Mouse (Mus musculus): ENCODE results near the gene Mrpl14.

The Mrpl14 gene

DNA sequence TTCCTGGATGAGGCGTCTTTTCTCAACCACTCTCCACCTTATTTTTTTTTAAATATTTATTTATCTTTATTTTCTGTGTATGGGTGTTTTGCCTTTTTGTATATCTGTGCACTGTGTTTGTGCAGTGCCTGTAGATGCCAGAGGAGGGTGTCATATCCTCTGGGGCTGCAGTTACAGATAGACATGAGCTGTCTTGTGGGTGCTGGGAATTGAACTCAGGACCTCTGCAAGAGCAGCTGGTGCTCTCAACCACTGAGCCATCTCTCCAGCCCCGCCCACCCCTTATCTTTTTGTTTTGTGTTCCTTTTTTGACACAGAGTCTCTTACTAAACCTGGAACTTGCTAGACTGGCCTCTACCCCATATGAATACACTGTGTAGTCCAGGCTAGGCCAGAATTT is 41.4 kb downstream of the Mrpl14 start:
- no peak for DNase-seq

DNA sequence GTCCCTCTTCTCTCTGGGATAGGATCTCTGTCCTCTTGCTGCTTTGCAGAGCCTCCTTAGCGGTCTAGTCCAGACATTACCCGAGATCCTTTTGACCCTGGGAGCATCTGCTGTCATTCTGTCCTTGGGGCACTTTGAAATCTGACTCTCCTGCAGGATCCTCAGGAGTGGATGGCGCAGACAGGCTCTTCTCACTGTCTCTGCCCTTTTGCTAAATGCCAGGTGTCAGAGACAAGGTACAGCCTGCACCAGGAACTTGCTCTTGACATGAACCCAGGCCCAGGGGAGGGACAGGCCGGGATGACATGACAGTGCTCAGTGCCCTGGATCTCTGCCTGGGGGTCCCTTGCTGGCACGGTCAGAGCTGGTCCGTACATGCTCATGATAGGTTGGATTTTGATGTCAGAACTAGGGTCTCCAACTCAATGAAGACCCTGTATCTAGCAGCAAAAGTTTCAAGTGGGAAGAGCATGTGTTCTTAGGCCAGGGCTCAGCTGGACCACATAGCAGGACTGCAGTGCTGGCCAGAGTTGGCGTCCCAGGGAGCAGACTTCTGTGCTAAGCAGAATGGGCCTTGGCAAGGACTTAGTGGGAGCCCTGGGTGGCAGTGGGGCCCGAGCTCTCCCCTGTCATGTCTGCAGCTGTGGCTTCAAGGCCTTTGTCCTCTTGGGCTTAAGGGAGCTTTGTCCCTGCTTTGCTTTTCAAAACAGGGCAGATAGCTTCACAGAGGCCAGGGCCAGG is 42.0 kb downstream of the Mrpl14 start:
- no peak for DNase-seq

DNA sequence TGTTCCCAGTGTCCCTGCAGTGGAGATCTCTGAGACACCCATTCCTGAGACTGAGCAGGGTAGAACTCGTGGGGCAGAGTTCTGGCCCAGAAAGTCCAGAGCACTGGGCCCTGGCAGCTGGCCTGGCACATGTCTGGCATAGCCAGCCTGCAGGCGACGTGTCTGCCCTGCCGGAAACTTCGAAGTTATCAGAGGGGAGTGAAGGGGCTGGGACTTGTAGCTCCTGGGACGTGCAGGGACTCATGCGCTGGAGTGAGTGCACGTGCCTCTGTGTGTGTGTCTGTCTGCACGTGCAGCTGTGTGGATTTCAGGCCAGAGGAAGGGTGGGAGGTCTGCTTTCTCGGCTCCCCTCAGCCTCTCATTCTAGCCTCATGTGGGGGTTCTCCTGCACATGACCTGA is 43.3 kb downstream of the Mrpl14 start:
- DNase-seq, result no peak

DNA sequence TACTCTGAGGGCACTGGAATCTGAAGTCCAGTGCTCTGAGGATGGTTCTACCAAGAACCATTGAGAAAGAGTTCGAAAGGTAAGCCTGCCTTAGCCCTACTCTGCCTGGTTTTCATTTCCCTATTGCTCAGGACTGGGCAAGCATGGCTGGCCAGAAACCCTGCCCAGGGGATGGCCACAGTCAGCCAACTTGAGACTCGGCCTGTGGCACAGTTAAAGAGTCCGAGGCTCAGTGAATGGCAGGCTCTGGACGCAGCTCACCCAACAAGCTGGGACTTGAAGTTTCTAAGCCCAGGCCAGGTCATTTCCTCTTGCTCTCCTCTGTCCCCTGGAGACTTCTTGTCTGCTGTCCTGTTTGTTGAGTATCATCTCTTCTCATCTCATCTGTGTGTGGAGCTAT is 44.6 kb downstream of the Mrpl14 start:
- no peak for DNase-seq

- peak; percentile 93 for DNase-seq
These were observed 45.2 kb downstream of the Mrpl14 start for GRCm38 (mm10) chr17:45731172-45731864.

- no peak for DNase-seq
These were observed 47.1 kb downstream of the Mrpl14 start for GRCm38 (mm10) chr17:45733038-45733734.

DNA sequence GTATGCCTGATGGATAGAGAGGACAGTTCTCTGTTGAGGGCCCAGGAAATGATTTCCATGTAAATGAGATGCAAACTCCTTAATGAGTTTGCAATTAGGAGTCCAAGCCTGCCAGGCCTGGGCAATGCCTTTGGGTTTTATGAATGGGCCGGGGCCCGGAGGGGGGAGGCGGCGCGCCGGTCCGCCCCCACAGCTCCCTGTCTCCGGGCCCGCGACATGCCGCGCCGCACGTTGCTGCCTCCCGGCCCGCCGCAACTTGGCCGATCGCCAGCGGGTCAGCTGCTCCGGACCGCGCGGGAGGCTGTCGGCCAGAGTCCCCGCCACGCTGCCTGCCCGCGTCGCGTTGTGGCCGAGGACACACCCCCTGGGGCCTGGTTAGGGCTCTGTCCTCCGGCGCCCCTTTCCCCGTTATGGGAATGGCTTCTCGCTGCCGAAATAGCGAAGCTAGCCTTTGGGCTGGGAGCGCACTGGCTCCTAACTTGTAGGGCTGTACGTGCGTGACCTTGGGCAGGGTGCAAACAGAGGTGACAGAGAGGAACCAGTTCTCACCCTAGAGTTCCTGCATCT is 47.7 kb downstream of the Mrpl14 start, which contains the start of gene 1600014C23Rik:
Gene 1600014C23Rik, minus strand, starts transcription at position 110 of the 567 bp plus-strand sequence.
- no peak for DNase-seq

GRCm38 (mm10) chr17:45734333-45734732 is 48.2 kb downstream of the Mrpl14 start:
- DNase-seq, result no peak

DNA sequence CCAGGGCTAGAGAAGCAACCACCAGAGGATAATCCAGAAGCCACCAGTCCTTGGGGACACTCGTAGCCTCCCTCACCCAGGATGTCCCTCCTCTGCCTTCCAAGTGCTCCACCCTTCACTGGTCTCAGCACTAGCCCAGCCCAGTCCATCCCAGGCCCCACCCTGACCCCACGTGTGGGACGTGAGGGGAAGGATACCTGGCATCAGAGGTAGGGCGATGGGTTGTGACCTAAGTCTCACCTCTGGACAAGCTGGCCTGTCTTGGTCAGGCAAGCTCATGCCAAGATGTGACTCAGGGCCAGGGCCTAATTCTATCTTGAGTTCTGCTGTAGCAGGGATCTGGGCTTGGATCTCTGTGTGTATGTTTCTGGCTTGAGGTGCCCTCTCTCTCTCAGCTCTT is 48.8 kb downstream of the Mrpl14 start:
- DNase-seq, result no peak

- peak; percentile 91 for DNase-seq
These were observed 49.5 kb downstream of the Mrpl14 start for GRCm38 (mm10) chr17:45735382-45736310.

DNA sequence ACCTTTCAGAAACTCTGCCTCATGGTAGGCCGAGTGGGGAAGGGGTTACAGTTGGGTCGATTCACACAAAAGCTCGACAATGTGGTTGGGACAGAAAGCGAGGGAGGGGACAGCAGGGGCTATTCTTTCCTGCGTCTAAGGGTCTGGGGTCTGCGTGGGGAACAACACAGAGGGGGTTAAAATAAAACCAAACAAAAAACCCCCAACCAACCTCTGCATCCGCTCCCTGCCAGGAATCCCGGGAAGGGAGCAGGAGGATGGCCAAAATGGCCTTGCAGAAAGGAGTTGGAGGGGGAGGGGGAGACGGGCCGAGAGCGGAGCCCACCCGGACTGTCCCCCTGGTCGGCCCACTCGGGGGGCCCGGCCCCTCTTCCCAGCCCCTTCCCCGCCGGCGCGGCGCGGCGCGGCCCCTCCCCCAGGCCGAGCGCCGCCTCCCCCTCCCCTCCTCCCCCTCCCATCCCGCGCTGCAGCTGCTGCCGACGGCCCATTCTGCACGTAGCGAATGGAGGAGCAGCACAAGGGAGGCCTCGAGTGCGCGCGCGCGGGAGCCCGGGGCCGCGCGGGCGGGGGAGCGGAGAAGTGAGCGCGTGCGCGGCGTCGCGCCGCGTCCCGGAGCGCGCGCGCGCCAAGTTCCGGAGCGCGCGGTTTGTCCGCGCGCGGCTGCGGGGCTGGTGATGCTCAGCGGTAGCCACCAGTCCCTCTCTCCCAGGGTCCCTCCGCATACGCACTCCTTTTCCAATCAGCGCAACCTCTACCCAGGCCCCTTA is 50.4 kb downstream of the Mrpl14 start:
- peak; percentile 85 for DNase-seq

GRCm38 (mm10) chr17:45737078-45737601 is 51.0 kb downstream of the Mrpl14 start:
- DNase-seq, result peak; percentile 58

DNA sequence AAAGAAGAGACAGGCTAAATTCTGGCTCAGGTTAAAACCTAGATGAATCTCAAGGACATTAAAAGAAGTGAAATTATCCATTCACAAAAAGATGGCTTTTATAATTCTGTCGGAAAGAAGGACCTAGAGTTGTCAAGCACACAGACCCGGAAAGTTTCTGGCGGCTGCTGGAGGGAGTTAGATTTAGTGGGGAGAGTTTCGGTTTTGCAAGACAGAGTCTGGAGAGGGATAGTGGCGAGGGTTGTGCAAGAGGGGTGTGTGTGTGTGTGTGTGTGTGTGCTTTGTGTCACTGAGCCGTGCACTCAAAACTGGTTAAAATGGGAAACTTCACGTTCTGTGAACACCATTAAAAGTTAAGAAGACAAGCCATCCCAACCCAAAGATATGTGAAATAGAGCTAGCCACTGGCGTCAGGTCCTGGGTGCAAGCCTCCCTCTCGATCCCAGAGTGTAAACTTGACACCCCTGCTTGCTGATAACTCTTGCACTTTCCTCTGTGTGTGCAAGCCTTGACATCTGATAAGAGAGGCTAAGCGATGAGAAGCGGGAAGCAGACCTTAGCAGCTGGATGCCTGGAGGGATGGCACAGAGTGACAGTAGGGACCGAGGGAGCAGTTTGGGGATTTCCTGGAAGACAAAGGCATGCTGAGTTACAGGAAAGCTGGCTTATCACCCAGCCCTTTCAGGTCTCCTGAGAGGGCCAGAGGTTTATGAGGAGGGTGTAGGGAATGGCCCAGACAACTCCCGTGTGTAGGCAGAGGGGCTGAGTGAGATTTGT is 56.4 kb downstream of the Mrpl14 start:
- peak; percentile 69 for DNase-seq

- DNase-seq, result no peak
These were observed 59.5 kb downstream of the Mrpl14 start for GRCm38 (mm10) chr17:45745629-45746028.

DNA sequence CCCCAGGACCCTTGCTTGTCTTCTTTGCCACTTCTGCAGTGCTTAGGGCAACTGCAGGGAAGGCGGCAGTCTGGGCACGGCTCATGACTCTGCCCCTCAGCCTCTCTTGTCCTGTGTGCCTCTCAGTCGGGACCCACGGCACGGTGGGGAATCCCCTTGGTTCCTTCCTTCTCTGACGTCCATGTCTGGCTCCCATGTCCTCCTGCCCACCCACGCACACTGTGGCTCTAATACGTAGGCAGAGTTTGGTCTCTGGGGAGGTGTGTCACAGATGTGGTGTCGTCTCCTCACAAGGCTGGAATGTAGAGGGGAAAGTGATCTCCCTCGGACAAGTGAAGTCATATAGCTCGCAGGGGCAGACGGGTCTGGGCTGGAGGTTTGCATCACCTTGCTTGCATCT is 60.6 kb downstream of the Mrpl14 start:
- DNase-seq, result no peak

DNA sequence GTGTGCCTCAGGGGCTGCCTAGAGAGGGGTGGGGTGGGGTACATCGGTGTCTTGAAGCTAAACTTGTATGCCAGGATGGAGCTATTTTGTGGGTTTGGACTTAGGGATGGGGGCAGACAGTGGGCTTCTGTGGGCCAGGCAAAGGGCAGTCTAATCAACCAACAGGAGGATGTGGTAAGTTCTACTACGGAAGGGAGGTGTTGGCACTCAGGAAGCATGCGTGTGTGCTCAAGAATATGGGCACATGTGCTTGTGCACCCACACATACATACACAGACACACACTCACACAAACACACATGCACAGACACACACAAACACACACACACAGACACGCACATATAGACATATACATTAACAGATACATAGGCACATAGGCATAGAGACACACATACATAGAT is 61.2 kb downstream of the Mrpl14 start:
- no peak for DNase-seq
